Mouse (Mus musculus) CH12.LX (cell line): ENCODE results near the gene Frmd4a.

Experiments
- CHD2 ChIP-seq: IDR thresholded peaks from 2 replicates; pipeline ENCODE4 v1.6.1; 2011; ENCODE audit warnings: low read length, improper control_type of control experiment
- CTCF ChIP-seq, 2 experiments: IDR thresholded peaks in 1 of 2; conservative IDR thresholded peaks in 1 of 2; 2 replicates each; pipeline ENCODE4 v1.5.1; 2011 to 2012; ENCODE audit warnings: low read depth in 2 of 2, low read length in 2 of 2, improper control_type of control experiment in 1 of 2, inconsistent platforms in 1 of 2, mild to moderate bottlenecking in 1 of 2, moderate library complexity in 1 of 2
- GABPA ChIP-seq: IDR thresholded peaks from 2 replicates; pipeline ENCODE4 v1.6.1; 2012; ENCODE audit warnings: low read depth, low read length, improper control_type of control experiment, inconsistent platforms; ENCODE audit not compliant: insufficient replicate concordance
- HCFC1 ChIP-seq: IDR thresholded peaks from 2 replicates; pipeline ENCODE4 v1.6.1; 2012; ENCODE audit warnings: low read depth, mild to moderate bottlenecking, inconsistent platforms, low read length, improper control_type of control experiment
- JUND ChIP-seq: conservative IDR thresholded peaks from 2 replicates; pipeline ENCODE4 v1.6.1; 2011; ENCODE audit warnings: low read depth, low read length, improper control_type of control experiment
- TBP ChIP-seq: conservative IDR thresholded peaks from 2 replicates; pipeline ENCODE4 v1.6.1; 2011; ENCODE audit warnings: low read depth, low read length, improper control_type of control experiment
- TCF12 ChIP-seq: IDR thresholded peaks from 2 replicates; pipeline ENCODE4 v1.6.1; 2014; ENCODE audit warnings: low read depth, mild to moderate bottlenecking, inconsistent platforms, low read length, improper control_type of control experiment

DNA sequence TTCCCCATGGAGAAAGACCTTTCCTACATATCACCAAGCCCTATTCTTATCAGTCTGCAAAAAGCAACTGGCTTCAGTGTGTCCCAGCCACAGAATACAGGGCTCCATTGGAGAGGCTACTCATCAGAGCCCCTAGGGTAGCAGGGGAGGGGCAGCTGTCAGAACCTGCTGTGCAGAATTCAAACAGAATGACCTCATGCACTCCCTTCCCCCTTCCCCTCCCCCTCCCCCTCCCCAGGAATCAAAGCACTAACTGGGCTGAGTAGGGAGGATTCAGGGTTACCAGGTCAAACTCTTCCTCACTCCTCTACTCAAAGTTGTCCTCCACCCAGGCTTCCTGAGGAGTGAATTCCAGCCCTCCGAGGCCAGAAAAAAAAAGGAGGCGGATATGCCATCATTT lies 444.0 kb downstream of the Frmd4a start:
- TF ChIP-seq CHD2 (no peak), CTCF (conservative IDR thresholded peaks at IDR 0.05 in 1 of 2, IDR thresholded peaks at IDR 0.05 in 1 of 2; ENCODE audit: low read depth in 2 of 2, low read length in 2 of 2) (no peak), TBP (no peak), GABPA (no peak), TCF12 (no peak), HCFC1 (no peak), JUND (no peak)
